18 mouse cellular contexts compared by ENCODE assay signal in the genomic region with DNA sequence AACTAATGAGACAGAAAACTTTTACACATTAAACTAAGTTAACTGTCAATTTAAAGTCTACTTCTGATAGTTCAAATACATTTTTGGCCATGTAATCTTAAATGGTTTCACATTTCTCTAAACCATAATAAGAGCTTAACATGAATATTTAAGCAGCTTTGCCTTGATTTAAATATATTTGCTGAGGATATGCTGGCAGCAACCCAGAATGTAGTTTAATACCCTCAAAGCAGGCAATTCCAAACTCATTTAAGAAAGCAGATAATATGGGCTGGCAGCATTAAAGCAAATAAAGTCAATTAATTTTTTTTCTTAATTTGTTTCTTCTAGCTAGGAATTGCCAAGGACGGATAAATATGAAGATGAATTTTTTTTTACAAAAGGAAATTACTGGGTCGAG. TPM values are rescaled to one million over a fixed set of nuclear protein-coding genes. Genes with fewer than 3 reads are reported as not detected.
DNase-seq lines count a peak whose midpoint lies in the region; ATAC-seq and TF ChIP-seq lines count a peak whose summit lies in the region.
"Had no signal": no experiment of that assay in that cellular context is flagged by ENCODE, and none has a peak within 500 bp of the region (broad histone marks: within the 10 kb centered on the region; RNA-seq: fewer than 3 reads in every experiment).

No protein-coding gene starts in this region.

- no peak for TF ChIP-seq CTCF in forebrain, postnatal 0 days (IDR thresholded peaks at IDR 0.05; ENCODE audit: low read depth)

- no peak overlapping the region for H3K27ac ChIP-seq in forebrain, embryonic 13.5 days
- no peak overlapping the region for H3K27ac ChIP-seq in forebrain, postnatal 0 days (ENCODE audit: low read depth, low read length)
- no peak overlapping the region for H3K27ac ChIP-seq in forebrain, embryonic 16.5 days (ENCODE audit: low read length)
- no peak overlapping the region for H3K27ac ChIP-seq in forebrain, embryonic 10.5 days
- H3K27ac ChIP-seq: embryonic facial prominence, embryonic 13.5 days had no signal

- no peak overlapping the region for H3K4me2 ChIP-seq in forebrain, embryonic 13.5 days
- no peak overlapping the region for H3K4me2 ChIP-seq in forebrain, postnatal 0 days (ENCODE audit: low read depth)
- H3K4me2 ChIP-seq in forebrain, embryonic 16.5 days (ENCODE audit: low read length), result no peak overlapping the region
- H3K4me2 ChIP-seq: embryonic facial prominence, embryonic 13.5 days; forebrain, embryonic 15.5 days had no signal

- peak; percentile 36; the same call in 1 of the 2 replicates for ATAC-seq in forebrain, embryonic 13.5 days
- no peak for ATAC-seq in forebrain, postnatal 0 days
- ATAC-seq in forebrain, embryonic 16.5 days, result 0 out of 2 replicates have a peak, but pooled peaks have one; percentile 45
- ATAC-seq: forebrain, embryonic 15.5 days had no signal

- no peak overlapping the region for H3K9ac ChIP-seq in forebrain, embryonic 13.5 days
- no peak overlapping the region for H3K9ac ChIP-seq in forebrain, postnatal 0 days
- no peak overlapping the region for H3K9ac ChIP-seq in forebrain, embryonic 16.5 days (replicated peaks; ENCODE audit: low read depth, low read length)
- H3K9ac ChIP-seq: embryonic facial prominence, embryonic 13.5 days; forebrain, embryonic 15.5 days had no signal

- H3K4me3 ChIP-seq in forebrain, embryonic 13.5 days, result no peak overlapping the region
- H3K4me3 ChIP-seq in forebrain, postnatal 0 days (ENCODE audit: low read depth, low read length), result no peak overlapping the region
- no peak overlapping the region for H3K4me3 ChIP-seq in forebrain, embryonic 16.5 days (replicated peaks; ENCODE audit: low read length)
- H3K4me3 ChIP-seq in forebrain, embryonic 10.5 days, result no peak overlapping the region
- H3K4me3 ChIP-seq: embryonic facial prominence, embryonic 13.5 days; forebrain, embryonic 15.5 days had no signal

- peaks cover 5% of the 10 kb centered on the region; the same call in 1 of the 2 replicates for H3K4me1 ChIP-seq in forebrain, embryonic 13.5 days
- H3K4me1 ChIP-seq in forebrain, postnatal 0 days (ENCODE audit: insufficient read depth), result 0 out of 2 replicates have a peak, but pooled peaks cover 5% of the 10 kb centered on the region
- H3K4me1 ChIP-seq in forebrain, embryonic 16.5 days (replicated peaks; ENCODE audit: control insufficient read depth, insufficient read depth, low read length), result peaks cover 3% of the 10 kb centered on the region
- H3K4me1 ChIP-seq in forebrain, embryonic 10.5 days, result no peaks in the 10 kb centered on the region
- H3K4me1 ChIP-seq: embryonic facial prominence, embryonic 13.5 days had no signal

- H3K9me3 ChIP-seq in forebrain, embryonic 13.5 days (replicated peaks), result no peaks in the 10 kb centered on the region
- no peaks in the 10 kb centered on the region for H3K9me3 ChIP-seq in forebrain, postnatal 0 days (ENCODE audit: low read length)
- no peaks in the 10 kb centered on the region for H3K9me3 ChIP-seq in forebrain, embryonic 16.5 days (ENCODE audit: control insufficient read depth, low read length)
- H3K9me3 ChIP-seq in forebrain, embryonic 10.5 days, result no peaks in the 10 kb centered on the region
- H3K9me3 ChIP-seq: embryonic facial prominence, embryonic 13.5 days; forebrain, embryonic 15.5 days had no signal

- H3K27me3 ChIP-seq in forebrain, embryonic 13.5 days, result no peaks in the 10 kb centered on the region
- no peaks in the 10 kb centered on the region for H3K27me3 ChIP-seq in forebrain, postnatal 0 days (ENCODE audit: insufficient read depth, low read length)
- H3K27me3 ChIP-seq in forebrain, embryonic 16.5 days (replicated peaks; ENCODE audit: control insufficient read depth, insufficient read depth, low read length), result no peaks in the 10 kb centered on the region
- H3K27me3 ChIP-seq in forebrain, embryonic 10.5 days (ENCODE audit: poor library complexity, severe bottlenecking), result no peaks in the 10 kb centered on the region
- H3K27me3 ChIP-seq: embryonic facial prominence, embryonic 13.5 days; forebrain, embryonic 15.5 days had no signal

- no peaks in the 10 kb centered on the region for H3K36me3 ChIP-seq in forebrain, embryonic 13.5 days (ENCODE audit: poor library complexity, severe bottlenecking)
- H3K36me3 ChIP-seq in forebrain, postnatal 0 days (ENCODE audit: insufficient read depth), result no peaks in the 10 kb centered on the region
- no peaks in the 10 kb centered on the region for H3K36me3 ChIP-seq in forebrain, embryonic 16.5 days (ENCODE audit: control insufficient read depth, insufficient read depth)
- H3K36me3 ChIP-seq in forebrain, embryonic 10.5 days (replicated peaks), result no peaks in the 10 kb centered on the region
- H3K36me3 ChIP-seq: embryonic facial prominence, embryonic 13.5 days; forebrain, embryonic 15.5 days had no signal

- 69% methylated on average over 2 of the region's 2 CpGs for WGBS in forebrain, embryonic 13.5 days
- 32% methylated on average over 2 of the region's 2 CpGs for WGBS in forebrain, postnatal 0 days
- 42% methylated on average over 2 of the region's 2 CpGs for WGBS in forebrain, embryonic 16.5 days
- WGBS in forebrain, embryonic 10.5 days, result 90% methylated on average over 2 of the region's 2 CpGs

- no peak for DNase-seq in forebrain, postnatal 0 days
- no peak for DNase-seq in forebrain, embryonic 10.5 days (ENCODE audit: extremely low spot score, low spot score)
- DNase-seq in retina, postnatal 1 day, result peak; percentile 4
- no peak for DNase-seq in retina, embryonic 14.5 days (ENCODE audit: low spot score)
- no peak for DNase-seq in kidney, adult 8-10 months
- DNase-seq: adrenal gland, adult 2 months; adrenal gland, postnatal 10 days; adrenal gland, postnatal 25 days; cerebellum, adult 11-12 months; cerebellum, adult 2 months; cerebellum, adult 9-10 months; cerebellum, postnatal 10 days; cerebellum, postnatal 25 days had no signal

RNA-seq across cellular contexts. Expression of a gene that starts 56.7 kb away (rescaled TPM):
- 28.1 and 31.9 TPM in 2 replicates for polyA plus RNA-seq in forebrain, embryonic 13.5 days (2015; fragmentation: Nextera tagmentation; extraction: Ambion mirVana)
- total RNA-seq in forebrain, postnatal 0 days (2014; rRNA removed), result 98.9 and 102 TPM in 2 replicates
- polyA plus RNA-seq in forebrain, postnatal 0 days (2015; fragmentation: Nextera tagmentation; extraction: Ambion mirVana), result 17.9 and 30.2 TPM in 2 replicates
- 35.6 and 38.5 TPM in 2 replicates for polyA plus RNA-seq in forebrain, embryonic 16.5 days (2015; fragmentation: Nextera tagmentation; extraction: Ambion mirVana)
- 7.8 and 8.4 TPM in 2 replicates for polyA plus RNA-seq in forebrain, embryonic 10.5 days (2016; fragmentation: Nextera tagmentation; extraction: Ambion mirVana)
- total RNA-seq: MEL had no signal
